Mouse (Mus musculus) kidney, postnatal 0 days (tissue): ENCODE results near the gene Atp6v1g2. TPM values are rescaled to one million over a fixed set of nuclear protein-coding genes. Genes with fewer than 3 reads are reported as not detected.
A peak's percentile ranks its signal among the peaks of the same experiment; 100 is the strongest.

Experiments used
- ATAC-seq: fragments of 200-750 bp; cut with Nextera tagmentation; replicated peaks from 2 replicates; pipeline ENCODE4 v1.8.0; 2017; ENCODE audit warnings: low read depth, moderate number of reproducible peaks, moderate TSS enrichment, moderate library complexity; ENCODE audit not compliant: low FRiP score
- DNase-seq: peaks from one replicate; pipeline ENCODE4 v3.0.0-alpha.2; 2016; ENCODE audit warnings: low spot score
- H3K27ac ChIP-seq: fragments of 300-500 bp; sonication (generic); 2 replicates; pipeline ENCODE4 v1.5.1; 2014; ENCODE audit warnings: mild to moderate bottlenecking
- H3K27me3 ChIP-seq: fragments of 300-500 bp; sonication (generic); 2 replicates; pipeline ENCODE4 v1.6.1; 2014; ENCODE audit warnings: low read length, mixed read lengths; ENCODE audit not compliant: insufficient read depth
- H3K36me3 ChIP-seq: fragments of 300-500 bp; sonication (generic); 2 replicates; pipeline ENCODE4 v1.6.1; 2014; ENCODE audit warnings: low read length, mixed read lengths; ENCODE audit not compliant: insufficient read depth
- H3K4me1 ChIP-seq: fragments of 300-500 bp; sonication (generic); replicated peaks from 2 replicates; pipeline ENCODE4 v1.6.1; 2014; ENCODE audit warnings: antibody characterized with exemption, low read length, mixed read lengths; ENCODE audit not compliant: insufficient read depth
- H3K4me2 ChIP-seq: fragments of 300-500 bp; sonication (generic); 2 replicates; pipeline ENCODE4 v1.6.1; 2014; ENCODE audit warnings: mild to moderate bottlenecking, low read length, moderate library complexity, mixed read lengths
- H3K4me3 ChIP-seq: fragments of 300-500 bp; sonication (generic); replicated peaks from 2 replicates; pipeline ENCODE4 v1.5.1; 2014; ENCODE audit warnings: low read depth, low read length
- H3K9ac ChIP-seq: fragments of 300-500 bp; sonication (generic); 2 replicates; pipeline ENCODE4 v1.6.1; 2014; ENCODE audit warnings: low read depth, low read length
- H3K9me3 ChIP-seq: fragments of 300-500 bp; sonication (generic); replicated peaks from 2 replicates; pipeline ENCODE4 v1.6.1; 2016; ENCODE audit warnings: low read length, inconsistent platforms, mixed read lengths
- CTCF ChIP-seq: IDR thresholded peaks from 2 replicates; pipeline ENCODE4 v1.5.1; 2016; ENCODE audit warnings: antibody characterized with exemption, low read depth, mild to moderate bottlenecking, moderate library complexity
- WGBS: fragments of 180-500 bp; shearing (Covaris S2); extraction: QIAGEN DNeasy Blood & Tissue Kit; methylation state at CpG from one replicate; pipeline ENCODE4 v1.1.7; 2014; 5-methylcytosine and 5-hydroxymethylcytosine counted together
- polyA plus RNA-seq: library from polyadenylated mRNA; unstranded; fragments of >200 nt; fragmentation: Nextera tagmentation; extraction: Ambion mirVana; gene quantifications from 2 replicates; pipeline ENCODE4 v1.2.1, GENCODE M21; 2015

Atp6v1g2 gene
- polyA plus RNA-seq, 1 experiment from 2014 or later, result 6.6 TPM

- H3K4me1 ChIP-seq, result no peaks in the 10 kb centered on the region; the same call in 1 of the 2 replicates
- H3K36me3 ChIP-seq, result no peaks in the 10 kb centered on the region
- ATAC-seq (no peak), DNase-seq (no peak)
- H3K4me3 ChIP-seq, result no peak overlapping the region
- H3K27me3 ChIP-seq, result peaks cover 5% of the 10 kb centered on the region; the same call in 1 of the 2 replicates
- no peak for TF ChIP-seq CTCF
- no peak overlapping the region for H3K4me2 ChIP-seq
- 77% methylated on average over 4 of the region's 4 CpGs for WGBS
- no peaks in the 10 kb centered on the region for H3K9me3 ChIP-seq
- H3K27ac ChIP-seq, result no peak overlapping the region
- no peak overlapping the region for H3K9ac ChIP-seq
These were observed 43.4 kb upstream of the Atp6v1g2 start for GRCm38 (mm10) chr17:35190096-35190495.

GRCm38 (mm10) chr17:35191723-35192122 lies 41.7 kb upstream of the Atp6v1g2 start:
- ATAC-seq (no peak), DNase-seq (no peak)
- Histone ChIP-seq H3K4me2 (no peak overlapping the region), H3K36me3 (no peaks in the 10 kb centered on the region), H3K9me3 (no peaks in the 10 kb centered on the region), H3K4me3 (no peak overlapping the region), H3K9ac (no peak overlapping the region), H3K27me3 (peaks cover 7% of the 10 kb centered on the region; the same call in 1 of the 2 replicates), H3K27ac (no peak overlapping the region), H3K4me1 (peaks cover 3% of the 10 kb centered on the region; the same call in 1 of the 2 replicates)
- TF ChIP-seq CTCF, result 0 out of 2 replicates have a peak, but pooled peaks have one; percentile 10
- 64% methylated on average over 2 of the region's 2 CpGs for WGBS

- Histone ChIP-seq H3K4me2 (no peak overlapping the region), H3K27me3 (peaks cover 7% of the 10 kb centered on the region; the same call in 1 of the 2 replicates), H3K9ac (no peak overlapping the region), H3K27ac (no peak overlapping the region), H3K4me3 (no peak overlapping the region), H3K36me3 (no peaks in the 10 kb centered on the region), H3K4me1 (peaks cover 3% of the 10 kb centered on the region; the same call in 1 of the 2 replicates), H3K9me3 (no peaks in the 10 kb centered on the region)
- WGBS, result 80% methylated on average over 5 of the region's 5 CpGs
- no peak for TF ChIP-seq CTCF
- no peak for ATAC-seq
- no peak for DNase-seq
These were observed 40.5 kb upstream of the Atp6v1g2 start for GRCm38 (mm10) chr17:35192924-35193323.

- no peak within 1 kb of the TSS for H3K27ac ChIP-seq
- TF ChIP-seq CTCF, result no peak
- peak within 1 kb of the TSS; percentile 43; the same call in 1 of the 2 replicates for H3K4me3 ChIP-seq
- H3K9ac ChIP-seq, result 0 out of 2 replicates have a peak within 1 kb of the TSS, but pooled peaks have one; percentile 10
- H3K27me3 ChIP-seq, result peaks cover 7% of the 10 kb centered on the region; the same call in 1 of the 2 replicates
- DNase-seq (no peak), ATAC-seq (0 out of 2 replicates have a peak, but pooled peaks have one; percentile 11)
- H3K4me2 ChIP-seq, result peak within 1 kb of the TSS; percentile 91
- H3K9me3 ChIP-seq, result no peaks in the 10 kb centered on the region
- peaks cover 3% of the 10 kb centered on the region; the same call in 1 of the 2 replicates for H3K4me1 ChIP-seq
- WGBS, result 59% methylated on average over 28 of the region's 28 CpGs
- H3K36me3 ChIP-seq, result no peaks in the 10 kb centered on the region
These were observed 39.3 kb upstream of the Atp6v1g2 start, which contains the start of gene Ltb for GRCm38 (mm10) chr17:35193881-35194843. Gene Ltb (plus strand): TSS chr17:35194439.

GRCm38 (mm10) chr17:35194844-35195630 lies 38.4 kb upstream of the Atp6v1g2 start:
- no peak overlapping the region for H3K27ac ChIP-seq
- H3K4me3 ChIP-seq, result peak overlapping the region; percentile 43
- TF ChIP-seq CTCF, result no peak
- 38% methylated on average over 19 of the region's 19 CpGs for WGBS
- no peak for DNase-seq
- H3K9me3 ChIP-seq, result no peaks in the 10 kb centered on the region
- H3K9ac ChIP-seq, result 0 out of 2 replicates have a peak overlapping the region, but pooled peaks have one; percentile 10
- no peaks in the 10 kb centered on the region for H3K36me3 ChIP-seq
- H3K4me1 ChIP-seq, result peaks cover 3% of the 10 kb centered on the region; the same call in 1 of the 2 replicates
- peaks cover 7% of the 10 kb centered on the region; the same call in 1 of the 2 replicates for H3K27me3 ChIP-seq
- H3K4me2 ChIP-seq, result peak overlapping the region; percentile 91
- ATAC-seq, result no peak
